Mouse (Mus musculus) adrenal gland, postnatal 14 days (tissue): ENCODE data around the gene Cited2. TPM values are rescaled to one million over a fixed set of nuclear protein-coding genes. Genes with fewer than 3 reads are reported as not detected.

Experiments
- total RNA-seq: library from RNA; stranded (reverse); gene quantifications from 2 replicates; pipeline ENCODE4 v1.2.3, GENCODE M21; 2021

Gene Cited2
- total RNA-seq, 1 experiment from 2014 or later = 77.2 TPM

Other genes starting within 250 kb of the Cited2 start
- 0.86 and 1.1 TPM in 2 replicates for gene Txlnb, start 73.0 kb downstream of the Cited2 start, total RNA-seq
- 33.2 and 37.1 TPM in 2 replicates for gene Heca, start 224.8 kb downstream of the Cited2 start, total RNA-seq